23 mouse cellular contexts compared by ENCODE assay signal in the genomic region with DNA sequence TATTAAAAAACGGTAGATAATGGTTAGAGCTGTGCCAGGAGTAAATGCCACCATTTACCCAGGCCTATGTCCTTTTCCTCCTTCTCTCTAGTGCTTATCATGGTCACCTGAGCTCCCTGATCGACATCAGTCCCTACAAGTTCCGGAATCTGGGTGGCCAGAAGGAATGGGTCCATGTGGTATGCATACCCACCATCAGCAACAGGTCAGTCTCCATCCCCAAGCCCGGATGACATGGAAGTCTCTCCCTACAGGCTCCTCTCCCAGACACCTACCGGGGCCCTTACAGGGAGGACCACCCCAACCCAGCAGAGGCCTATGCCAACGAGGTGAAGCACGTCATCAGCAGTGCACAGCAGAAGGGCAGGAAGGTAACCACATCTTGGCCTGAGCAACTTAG.
"Had no signal": no experiment of that assay in that cellular context is flagged by ENCODE, and none has a peak within 500 bp of the region (broad histone marks: within the 10 kb centered on the region; RNA-seq: fewer than 3 reads in every experiment).

No protein-coding gene starts in this region.

- DNase-seq: gastrocnemius, adult 2 months; gastrocnemius, postnatal 10 days; gastrocnemius, postnatal 25 days; heart, adult 2 months; heart, postnatal 10 days; heart, postnatal 4 days; kidney, adult 18-20 months; kidney, adult 8-10 months; kidney, postnatal 10 days; liver; liver, embryonic 13.5 days had no signal

- H3K9me3 ChIP-seq: hindbrain, embryonic 10.5 days; hindbrain, embryonic 12.5 days; intestine, embryonic 15.5 days; limb, embryonic 10.5 days; liver, embryonic 13.5 days had no signal

- H3K27ac ChIP-seq: gastrocnemius, adult 2 months; heart, adult 2 months; hindbrain, embryonic 10.5 days; hindbrain, embryonic 12.5 days; intestine, embryonic 15.5 days; layer of hippocampus, adult 2 months; left cerebral cortex, adult 2 months; limb, embryonic 10.5 days; limb, embryonic 12.5 days had no signal

- ATAC-seq: hindbrain, embryonic 16.5 days; inflammation-experienced regulatory T-cells, adult 6 months; intestine, embryonic 15.5 days; intestine, postnatal 0 days had no signal

- H3K27me3 ChIP-seq: heart, embryonic 12.5 days; hindbrain, embryonic 12.5 days; intestine, embryonic 15.5 days; limb, embryonic 12.5 days; liver, embryonic 13.5 days had no signal

- H3K9ac ChIP-seq: heart, embryonic 12.5 days; hindbrain, embryonic 12.5 days; intestine, embryonic 15.5 days; limb, embryonic 12.5 days; liver, embryonic 13.5 days had no signal

- H3K4me1 ChIP-seq: heart, embryonic 12.5 days; hindbrain, embryonic 10.5 days; hindbrain, embryonic 12.5 days; limb, embryonic 10.5 days; limb, embryonic 12.5 days had no signal

- H3K4me3 ChIP-seq: gastrocnemius, adult 2 months; heart, adult 2 months; heart, embryonic 12.5 days; hindbrain, embryonic 10.5 days; hindbrain, embryonic 12.5 days; intestine, embryonic 15.5 days; layer of hippocampus, adult 2 months; left cerebral cortex, adult 2 months; limb, embryonic 10.5 days; limb, embryonic 12.5 days; liver, embryonic 13.5 days had no signal

- H3K4me2 ChIP-seq: heart, embryonic 12.5 days; hindbrain, embryonic 12.5 days; intestine, embryonic 15.5 days; limb, embryonic 12.5 days; liver, embryonic 11.5 days; liver, embryonic 13.5 days had no signal
